Mouse (Mus musculus): ENCODE data around the gene Klhdc7a.

Klhdc7a gene

GRCm38 (mm10) chr4:139960086-139960713, 7.6 kb downstream of the Klhdc7a start:
- DNase-seq: no peak

- DNase-seq: no peak
These were observed 8.6 kb downstream of the Klhdc7a start for GRCm38 (mm10) chr4:139959188-139959587.

DNA sequence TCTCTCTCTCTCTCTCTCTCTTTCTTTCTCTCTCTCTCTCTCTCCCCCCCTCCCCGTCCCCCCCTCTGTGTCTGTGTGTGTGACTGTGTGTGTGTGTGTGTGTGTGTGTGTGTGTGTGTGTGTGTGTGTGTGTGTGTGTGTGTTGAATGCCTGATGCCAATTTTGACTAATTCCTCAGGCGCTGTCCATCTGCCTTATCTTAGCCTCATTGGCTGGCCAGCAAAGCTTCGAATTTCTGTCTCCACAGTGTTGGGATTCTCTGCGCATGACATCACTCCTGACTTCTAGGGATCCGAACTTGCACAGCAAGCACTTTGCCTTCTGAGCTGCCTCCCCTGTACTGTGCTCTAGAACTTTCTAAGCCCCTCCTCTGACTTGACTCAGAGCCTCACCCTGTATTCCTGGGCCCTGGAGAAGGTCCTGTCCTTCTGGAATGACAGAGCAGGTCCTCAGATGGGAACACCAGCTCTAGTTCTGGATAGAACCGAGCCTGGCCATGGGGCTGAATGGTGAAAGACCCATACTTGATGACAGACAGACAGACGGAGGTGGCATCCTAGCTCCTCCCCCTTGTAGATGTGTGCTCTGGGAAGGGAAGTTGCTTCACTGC, 16.8 kb downstream of the Klhdc7a start:
- DNase-seq: no peak

- DNase-seq: peak; percentile 30
These were observed 17.4 kb downstream of the Klhdc7a start for GRCm38 (mm10) chr4:139950431-139950848.

GRCm38 (mm10) chr4:139948591-139948990, 19.2 kb downstream of the Klhdc7a start:
- no peak for DNase-seq

- DNase-seq: no peak
These were observed 20.5 kb downstream of the Klhdc7a start for GRCm38 (mm10) chr4:139947341-139947740.

DNA sequence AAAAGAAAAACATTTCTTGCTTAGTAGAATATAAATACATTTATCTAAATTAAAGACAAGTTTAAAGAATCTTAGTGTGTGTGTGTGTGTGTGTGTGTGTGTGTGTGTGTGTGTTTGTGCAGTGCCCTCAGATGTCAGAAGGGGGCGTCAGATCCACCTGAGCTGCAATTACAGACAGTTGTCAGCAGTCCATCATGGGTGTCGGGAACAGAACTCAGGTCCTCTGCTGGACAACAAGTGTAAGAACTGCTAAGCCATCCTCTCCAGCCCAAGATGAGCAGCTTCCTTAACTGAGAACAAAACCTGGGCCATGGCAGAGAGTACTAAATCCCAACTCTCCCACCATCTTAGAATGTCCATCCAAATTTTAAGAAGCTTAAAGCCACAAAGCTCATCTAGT, 26.0 kb downstream of the Klhdc7a start:
- DNase-seq: no peak

DNA sequence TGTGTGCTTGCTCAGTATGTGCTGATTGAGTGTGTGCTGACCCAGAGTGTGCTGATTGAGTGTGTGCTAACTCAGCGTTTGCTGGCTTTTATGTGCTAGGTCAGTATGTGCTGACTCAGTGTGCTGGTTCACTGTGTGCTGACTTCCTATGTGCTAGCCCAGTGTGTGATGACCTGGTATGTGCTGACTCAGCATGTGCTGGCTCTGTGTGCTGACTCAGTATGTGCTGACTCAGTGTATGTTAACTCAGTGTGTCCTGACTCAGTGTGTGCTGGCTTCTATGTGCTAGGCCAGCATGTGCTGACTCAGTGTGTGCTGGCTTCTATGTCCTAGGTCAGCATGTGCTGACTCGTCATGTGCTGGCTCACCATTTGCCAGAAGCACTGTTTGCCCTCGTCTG, 32.3 kb downstream of the Klhdc7a start:
- no peak for DNase-seq

GRCm38 (mm10) chr4:139932970-139933801, 34.6 kb downstream of the Klhdc7a start:
- no peak for DNase-seq

- DNase-seq: no peak
These were observed 35.9 kb downstream of the Klhdc7a start for GRCm38 (mm10) chr4:139931790-139932510.

GRCm38 (mm10) chr4:139930885-139931284, 36.9 kb downstream of the Klhdc7a start:
- DNase-seq: no peak

DNA sequence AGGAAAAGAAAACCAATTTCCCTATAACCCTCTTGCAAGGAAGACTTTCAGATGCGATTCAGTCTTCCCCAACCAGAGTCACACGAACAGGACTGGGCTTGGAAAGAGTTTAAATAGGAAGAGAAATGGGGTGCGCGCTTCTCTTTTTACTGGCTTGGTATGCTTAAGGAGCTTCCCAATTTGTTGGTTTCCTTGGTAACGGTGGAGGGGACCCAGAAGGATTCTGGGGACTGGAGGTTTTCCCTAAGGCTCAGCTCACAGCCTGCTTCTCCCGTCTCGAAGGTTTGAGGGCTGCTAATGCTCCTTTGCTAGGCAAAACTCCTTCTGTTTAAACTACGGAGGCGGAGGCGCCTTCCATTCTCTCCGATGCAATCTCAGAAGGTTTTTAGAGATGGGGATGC, 41.7 kb downstream of the Klhdc7a start:
- no peak for DNase-seq

- DNase-seq: no peak
These were observed 42.3 kb downstream of the Klhdc7a start for GRCm38 (mm10) chr4:139925275-139926160.

DNA sequence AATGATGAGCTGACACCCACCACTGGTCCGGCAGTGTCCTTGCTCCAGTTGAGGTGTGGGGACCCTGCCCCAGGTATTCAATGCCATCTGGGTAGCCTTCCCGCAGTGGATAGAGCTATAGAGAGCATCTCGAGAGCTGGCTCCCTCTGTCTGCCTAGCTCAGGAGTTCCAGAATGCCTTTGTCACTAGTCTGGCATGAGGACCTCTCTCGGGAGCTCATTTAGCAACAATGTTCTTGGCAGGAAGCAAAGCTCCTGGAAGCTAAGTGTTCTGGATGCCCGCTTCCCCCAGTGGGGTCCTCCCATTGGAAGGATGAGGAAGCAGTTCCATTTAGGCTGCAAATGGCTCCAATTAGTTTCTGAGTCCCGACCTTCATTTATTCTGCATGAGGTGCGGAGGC, 51.1 kb downstream of the Klhdc7a start:
- no peak for DNase-seq
